Mouse (Mus musculus): ENCODE measurements around the gene Ccdc180.

Ccdc180 gene

DNA sequence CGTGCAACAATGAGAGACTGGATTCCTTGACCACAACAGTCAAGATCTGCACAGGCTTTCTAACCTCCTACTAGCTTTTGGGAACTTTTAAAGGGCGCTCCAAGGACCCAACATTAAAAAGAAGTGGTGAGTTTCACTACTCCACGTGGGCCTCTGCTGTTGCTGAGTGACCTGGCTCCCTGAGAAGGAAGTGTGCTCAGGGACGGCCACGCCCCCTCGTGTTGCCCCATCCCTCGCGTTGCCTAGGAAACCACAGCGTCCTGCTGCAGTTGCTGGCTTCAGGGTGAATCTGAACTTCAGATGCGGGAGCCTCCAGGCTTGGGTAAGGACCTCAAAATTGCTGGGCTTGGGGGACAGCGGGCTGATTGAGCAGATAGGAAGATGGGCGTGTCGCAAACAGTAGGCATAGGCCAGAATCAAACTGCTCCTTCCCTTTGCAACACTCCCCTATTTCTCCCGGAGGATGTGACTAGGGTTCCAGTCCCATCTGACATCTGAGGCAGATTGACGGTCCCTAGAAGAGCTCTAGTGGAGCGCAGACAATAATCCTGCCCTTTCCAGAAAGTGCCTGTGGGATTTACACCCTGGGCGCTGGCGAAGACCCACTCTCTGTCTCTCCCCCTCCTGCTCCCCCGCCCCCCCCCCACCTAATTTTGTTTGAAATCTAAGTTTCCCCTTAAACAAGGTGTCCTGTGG, at the start of gene Ccdc180:
Gene Ccdc180, plus strand, starts transcription at position 238 of the 696 bp plus-strand sequence.
- peak; percentile 40 to 60 for DNase-seq (ENCODE audit: low spot score in 2 of 2)

DNA sequence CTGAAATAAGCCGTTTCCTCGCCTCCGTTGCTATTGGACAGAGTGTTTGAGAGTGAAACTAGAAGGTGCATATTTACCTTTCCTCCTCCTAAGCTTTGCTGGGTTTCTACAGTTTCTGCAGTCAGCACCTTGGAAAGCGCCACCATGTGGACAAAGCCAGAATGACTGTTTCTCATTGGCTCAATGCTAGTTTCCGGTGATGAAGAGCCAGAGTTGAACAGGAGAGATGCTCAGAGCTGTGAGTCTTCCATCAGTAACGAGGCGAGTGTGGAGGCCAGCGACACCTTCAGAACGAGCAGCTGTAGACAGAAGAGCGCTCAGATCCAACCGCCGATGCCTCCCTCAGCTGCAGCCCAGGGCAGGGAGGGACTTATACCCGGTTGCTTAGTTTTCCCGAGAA, 45.7 kb upstream of the Ccdc180 start:
- peak in 1 of 2 experiments; percentile 26 for DNase-seq (ENCODE audit: low spot score in 2 of 2)

DNA sequence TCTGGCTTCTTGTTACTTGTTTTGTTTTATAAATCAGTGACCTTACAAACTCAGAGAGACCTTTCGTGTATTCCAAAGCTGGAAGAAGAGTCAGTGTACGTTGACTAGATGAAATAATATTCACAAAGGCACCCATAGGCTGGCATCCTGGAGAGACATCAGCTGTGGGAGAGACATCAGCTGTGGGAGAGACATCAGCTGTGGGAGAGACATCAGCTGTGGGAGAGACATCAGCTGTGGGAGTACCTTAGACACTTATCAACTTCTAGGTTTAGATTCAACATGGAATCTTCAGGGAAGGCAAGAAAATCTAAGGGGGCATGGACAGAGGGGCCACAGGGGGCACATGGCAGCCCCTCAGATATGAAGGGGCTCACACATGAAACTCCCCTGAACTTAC, 43.8 kb upstream of the Ccdc180 start:
- DNase-seq (ENCODE audit: low spot score in 2 of 2) = no peak

DNA sequence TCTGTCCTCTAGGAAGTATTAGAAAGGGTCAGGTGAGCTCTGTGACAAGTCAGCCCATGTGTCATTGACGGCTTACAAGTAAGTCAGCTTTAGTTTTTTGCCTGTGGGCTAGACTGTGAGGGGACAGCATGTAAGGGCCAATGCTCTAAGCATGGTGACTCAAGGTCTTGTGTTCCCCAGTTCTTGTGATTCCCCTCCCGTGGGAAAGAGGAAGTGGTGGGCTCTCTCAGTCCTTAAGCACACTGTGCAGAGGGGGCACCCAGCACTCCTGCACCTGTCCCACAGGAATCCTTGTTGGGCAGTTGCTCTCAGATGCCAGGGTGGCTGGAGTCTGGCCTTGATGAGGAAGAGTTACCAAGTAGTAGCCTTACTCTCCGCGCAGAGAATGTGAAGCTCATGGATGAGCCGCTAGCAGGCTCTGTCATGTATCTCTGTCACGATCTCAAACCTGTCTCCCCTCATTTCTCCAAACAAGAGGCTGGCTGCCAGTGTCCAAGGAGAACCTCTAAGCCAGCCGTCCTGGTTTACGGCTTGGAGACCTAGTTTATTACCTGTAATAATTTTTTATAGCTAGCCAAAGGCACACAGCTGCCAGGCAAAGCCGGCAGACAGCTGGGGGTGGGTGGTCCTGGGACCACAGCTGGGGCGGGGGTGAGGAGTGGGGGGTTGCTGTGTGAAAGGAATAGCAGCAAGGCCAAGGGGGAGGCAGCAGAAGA, 41.8 kb upstream of the Ccdc180 start, which contains the start of gene Stra6l:
Gene Stra6l, plus strand, starts transcription at position 556 of the 716 bp plus-strand sequence.
- DNase-seq (ENCODE audit: low spot score in 2 of 2) = no peak

DNA sequence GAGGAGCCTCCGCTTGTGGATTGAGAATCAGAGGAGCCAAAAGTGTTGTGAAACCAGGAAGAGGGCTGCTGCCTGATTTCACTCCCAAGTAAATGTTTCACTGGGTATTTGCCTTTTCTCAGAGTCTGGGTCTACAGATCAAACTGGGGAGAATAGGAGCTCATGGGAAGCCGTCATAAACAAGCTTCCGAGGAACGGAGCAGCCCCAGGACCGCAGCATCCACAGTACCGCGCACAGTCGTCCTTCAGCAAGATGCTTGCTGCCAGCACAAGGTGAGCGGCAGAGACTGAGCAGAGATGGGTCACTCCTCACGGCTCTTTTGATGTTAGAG, 41.3 kb upstream of the Ccdc180 start:
- DNase-seq (ENCODE audit: low spot score in 2 of 2) = no peak

DNA sequence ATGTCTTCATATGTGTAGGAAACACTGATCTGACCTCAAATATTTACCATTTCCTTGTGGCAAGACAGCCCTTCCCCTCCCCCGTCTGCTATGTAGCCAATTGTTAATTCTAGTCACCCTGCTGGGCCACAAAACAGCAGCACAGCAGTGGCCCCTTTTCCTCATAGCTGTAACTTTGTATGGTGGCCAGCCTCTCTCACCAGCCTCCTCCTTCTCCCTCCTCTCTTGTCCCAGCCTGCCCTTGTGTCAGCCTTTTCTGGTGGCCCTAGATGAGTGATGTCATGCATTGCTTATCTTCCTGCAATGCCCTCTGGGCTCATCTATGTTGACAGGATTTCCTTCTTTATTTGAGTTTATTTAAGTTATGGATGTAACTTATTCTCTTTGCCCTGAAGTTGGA, 40.7 kb upstream of the Ccdc180 start:
- DNase-seq (ENCODE audit: low spot score in 2 of 2) = no peak

DNA sequence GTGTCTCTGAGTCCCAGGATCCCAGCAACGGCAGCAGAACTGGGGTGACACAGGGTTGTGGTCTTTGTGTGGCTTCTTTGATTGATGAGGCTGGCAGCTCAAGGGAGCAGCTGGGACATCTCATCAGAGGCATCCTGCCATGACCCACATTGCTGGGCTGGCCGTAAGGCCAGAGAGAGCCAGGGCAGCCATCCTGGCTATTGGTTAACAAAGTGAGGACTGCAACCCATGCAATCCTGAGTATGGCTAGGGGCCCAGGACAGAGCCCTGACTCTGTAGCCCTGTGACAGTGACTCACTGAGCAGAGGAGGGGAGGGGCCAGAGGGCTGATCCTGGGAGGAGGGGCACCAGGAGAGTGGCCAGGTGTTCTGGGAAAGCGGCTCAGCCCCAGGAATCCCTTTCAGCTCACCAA, 38.5 kb upstream of the Ccdc180 start:
- DNase-seq (ENCODE audit: low spot score in 2 of 2) = no peak

DNA sequence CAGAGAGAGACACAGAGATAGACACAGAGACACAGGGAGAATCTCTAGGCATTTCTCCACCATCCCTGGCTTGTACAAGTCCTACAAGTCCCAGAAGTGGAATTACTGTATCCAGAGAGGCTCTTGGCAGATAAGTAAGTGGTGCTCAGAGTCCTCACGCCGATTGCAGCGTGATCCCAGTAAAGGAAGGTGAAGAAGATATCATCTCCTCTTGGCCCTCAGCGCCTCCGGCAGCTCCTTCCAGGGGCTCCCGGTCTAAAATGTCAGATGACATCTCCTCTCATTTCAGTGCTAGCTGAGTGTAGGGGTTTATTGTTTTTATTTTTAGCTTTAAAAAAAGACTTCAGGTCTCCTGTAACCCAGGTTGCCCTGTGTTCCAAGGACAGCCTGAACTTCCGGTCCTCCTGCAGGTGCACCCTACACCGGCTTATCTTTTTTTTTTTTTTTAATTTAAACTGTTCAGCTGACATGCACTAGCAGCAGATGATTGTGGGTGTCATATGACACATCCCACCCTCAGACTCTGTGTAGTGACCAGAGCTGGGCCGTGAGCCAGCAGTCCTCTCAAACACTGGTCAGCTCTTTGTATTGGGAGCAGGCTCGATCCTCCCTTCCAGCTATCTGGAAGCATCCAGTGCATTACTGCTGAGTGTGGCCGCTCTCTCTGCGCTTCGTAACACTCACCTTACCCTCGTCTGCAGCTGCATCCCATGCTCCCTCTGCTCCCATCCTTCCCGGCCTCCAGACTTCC, 36.4 kb upstream of the Ccdc180 start:
- no peak for DNase-seq (ENCODE audit: low spot score in 2 of 2)

DNA sequence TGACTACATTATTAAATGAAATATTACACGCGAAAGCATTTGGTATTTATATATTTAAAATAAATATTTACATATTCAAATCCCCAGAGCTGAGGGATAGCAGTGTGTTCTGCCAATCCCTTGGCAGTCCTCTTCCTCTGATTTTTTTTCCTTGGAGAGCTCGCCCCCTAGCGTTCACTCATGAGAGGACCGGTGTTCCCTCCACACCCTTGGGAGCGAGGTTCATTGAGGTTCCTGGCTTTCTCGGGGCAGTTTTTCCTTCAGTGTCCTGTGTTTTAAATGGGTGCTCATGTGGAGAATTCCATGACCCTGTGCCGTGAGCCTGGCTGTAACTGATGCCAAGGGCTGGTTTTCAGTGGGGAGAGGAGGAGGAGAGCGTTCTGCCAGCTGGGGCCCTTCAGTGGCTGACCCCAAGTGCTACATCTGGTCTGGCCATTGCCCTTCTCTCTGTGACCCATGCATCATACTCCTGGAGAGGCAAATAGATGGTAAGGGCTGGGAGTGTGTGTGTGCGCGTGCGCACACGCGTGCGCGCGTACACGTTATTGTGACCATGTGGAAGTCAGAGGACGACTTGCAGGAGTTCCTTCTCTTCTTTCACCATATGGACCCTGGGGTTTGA, 34.2 kb upstream of the Ccdc180 start:
- DNase-seq (ENCODE audit: low spot score in 2 of 2) = peak in 1 of 2 experiments; percentile 46

DNA sequence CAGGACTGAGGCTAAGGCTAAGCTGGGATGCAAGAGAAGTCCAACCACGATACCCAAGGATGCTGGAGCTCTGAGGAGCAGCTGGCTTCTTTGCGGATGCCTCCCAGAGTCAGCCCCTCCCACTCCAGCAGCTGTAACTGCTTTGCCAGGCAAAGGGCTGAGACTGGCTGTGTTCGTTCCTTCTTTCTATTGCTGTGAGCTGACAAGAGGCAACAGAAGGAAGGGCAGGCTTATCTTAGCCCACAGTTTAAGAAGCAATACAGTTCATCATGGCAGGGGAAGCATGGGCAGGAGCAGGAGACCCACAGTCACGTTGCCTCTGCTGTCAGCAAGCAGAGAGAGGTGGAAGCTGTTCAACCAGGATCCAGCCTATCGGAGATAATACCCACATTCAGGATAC, 28.9 kb upstream of the Ccdc180 start:
- DNase-seq (ENCODE audit: low spot score in 2 of 2) = no peak

DNA sequence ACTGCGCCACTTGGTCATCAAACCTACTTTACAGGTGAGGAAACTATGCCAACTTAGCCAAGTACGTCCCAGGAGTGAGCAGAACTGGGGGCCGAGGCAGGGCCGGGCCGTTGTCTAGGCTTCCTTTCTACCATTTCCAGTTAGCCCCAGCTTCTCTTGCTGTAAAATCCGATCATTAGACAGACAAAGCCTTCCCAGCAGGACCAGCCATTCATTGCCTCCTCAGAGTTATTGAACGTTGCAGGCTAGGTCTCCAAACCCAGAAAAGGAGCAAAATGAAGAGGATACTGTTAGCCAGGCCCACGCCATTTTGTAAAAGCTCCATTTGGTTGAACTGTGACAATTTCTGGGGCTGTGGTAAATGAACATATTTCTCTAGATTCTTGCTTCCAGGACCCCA, 22.7 kb upstream of the Ccdc180 start:
- no peak for DNase-seq (ENCODE audit: low spot score in 2 of 2)

DNA sequence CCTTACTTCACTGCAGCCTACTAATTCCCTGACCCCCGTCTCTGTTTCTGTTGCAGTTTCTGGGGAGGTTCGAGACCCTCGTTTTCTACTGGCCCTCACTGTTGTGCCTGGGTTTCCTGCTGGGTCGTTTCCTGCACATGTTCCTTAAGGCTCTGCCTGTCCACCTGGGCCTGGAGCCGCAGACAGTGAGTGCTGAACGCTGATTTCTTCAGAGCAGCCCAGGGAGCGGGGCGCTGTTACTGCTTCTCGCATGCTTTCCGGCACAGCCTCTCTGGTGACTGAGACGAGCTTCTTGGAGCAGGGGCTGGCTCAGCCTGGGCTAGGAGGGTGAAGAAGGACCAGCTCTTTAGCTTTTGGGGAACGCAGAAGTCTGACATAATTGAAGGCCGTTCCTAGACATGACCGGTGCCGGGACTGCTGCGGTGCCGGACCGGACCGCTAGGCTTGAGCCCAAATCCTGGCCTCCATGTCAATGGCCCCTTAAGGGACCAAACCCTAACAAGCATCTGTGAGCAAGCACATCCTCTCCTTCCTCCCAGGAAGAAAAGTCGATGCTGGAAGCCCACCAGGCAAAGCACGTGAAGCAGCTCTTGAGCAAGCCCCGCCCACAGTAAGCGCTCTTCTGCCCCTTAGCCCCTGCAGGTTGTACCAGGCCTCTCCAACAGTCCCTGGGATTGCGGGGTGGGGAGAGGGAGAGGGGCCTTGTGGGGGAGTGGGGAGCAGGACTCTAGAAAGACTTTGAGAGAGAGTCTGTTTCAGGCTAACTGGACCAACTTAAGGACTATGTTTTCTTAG, 20.9 kb upstream of the Ccdc180 start:
- no peak for DNase-seq (ENCODE audit: low spot score in 2 of 2)

DNA sequence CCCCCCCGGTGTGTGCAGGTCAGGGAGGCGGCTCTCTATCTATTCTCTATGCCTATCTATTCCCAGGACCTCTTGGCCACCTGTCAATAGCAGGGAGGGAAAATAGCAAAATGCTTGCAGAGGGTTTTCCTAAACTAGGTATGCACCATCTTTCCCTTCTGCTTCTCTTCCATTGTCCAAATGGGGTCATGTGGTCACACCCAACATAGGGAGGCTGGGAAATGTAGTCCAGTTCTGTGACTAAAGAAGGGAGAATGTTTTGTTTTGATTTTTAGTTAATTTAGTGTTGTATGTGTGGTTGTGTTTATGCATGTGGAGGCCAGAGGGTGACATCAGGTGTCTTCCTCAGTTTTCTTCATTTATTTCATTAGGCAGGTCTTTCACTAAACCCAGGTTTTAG, 18.0 kb upstream of the Ccdc180 start:
- no peak for DNase-seq (ENCODE audit: low spot score in 2 of 2)

DNA sequence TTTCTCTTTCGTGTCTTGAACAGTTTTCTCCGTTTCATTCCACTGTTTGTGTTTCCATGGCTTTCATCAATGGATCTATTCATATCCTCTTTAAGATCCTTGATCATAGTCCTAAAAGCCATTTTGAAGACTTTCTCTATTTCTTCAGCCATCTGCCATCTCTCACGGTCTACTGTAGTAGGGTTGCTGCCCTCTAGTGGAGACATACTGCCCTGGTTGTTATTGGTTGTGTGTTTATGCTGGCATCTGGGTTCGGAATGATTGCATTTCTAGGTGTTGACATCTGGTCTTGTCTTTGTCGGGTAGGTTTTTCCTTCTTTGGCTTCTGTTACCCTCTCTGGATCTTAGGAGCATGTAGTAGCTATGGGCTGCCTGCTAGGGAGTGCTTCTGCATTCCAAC, 11.2 kb upstream of the Ccdc180 start:
- DNase-seq (ENCODE audit: low spot score in 2 of 2) = peak in 1 of 2 experiments; percentile 14

DNA sequence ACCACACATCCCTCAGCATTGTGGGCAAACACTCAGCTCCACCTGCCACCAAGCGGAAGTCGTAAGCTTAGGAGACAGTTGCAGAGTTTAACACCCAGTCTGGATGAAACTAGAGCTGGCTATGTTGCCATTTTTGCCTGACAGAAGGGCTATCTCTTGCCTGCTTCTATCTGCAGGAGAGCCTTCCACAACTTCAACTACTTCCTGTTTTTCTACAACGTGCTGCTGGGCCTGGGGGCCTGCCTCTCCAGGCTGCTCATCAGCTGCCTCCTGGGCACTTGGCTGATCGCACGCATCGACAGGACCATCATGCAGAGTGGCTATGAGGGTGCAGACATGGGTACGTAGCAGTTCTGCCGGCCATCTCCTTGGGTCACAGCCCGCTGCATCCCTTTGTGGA, 7.6 kb upstream of the Ccdc180 start:
- DNase-seq (ENCODE audit: low spot score in 2 of 2) = peak in 1 of 2 experiments; percentile 5

DNA sequence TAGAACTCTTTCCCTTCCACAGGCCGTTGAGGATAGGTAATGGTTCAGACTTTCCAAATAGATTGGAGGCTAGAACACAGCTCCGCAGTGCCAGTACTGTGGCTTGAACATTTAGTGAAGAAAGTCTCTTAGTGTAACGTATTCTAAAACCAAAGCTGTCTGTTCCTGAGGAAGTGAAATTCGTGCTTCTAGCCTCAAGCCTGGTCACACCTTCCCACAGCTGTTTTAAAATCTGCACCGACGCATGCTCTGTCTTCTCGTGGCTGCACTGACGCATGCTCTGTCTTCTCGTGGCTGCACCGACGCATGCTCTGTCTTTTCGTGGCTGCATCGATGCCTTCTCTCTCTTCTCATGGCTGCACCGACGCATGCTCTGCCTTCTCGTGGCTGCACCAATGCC, 6.9 kb upstream of the Ccdc180 start:
- DNase-seq (ENCODE audit: low spot score in 2 of 2) = no peak

DNA sequence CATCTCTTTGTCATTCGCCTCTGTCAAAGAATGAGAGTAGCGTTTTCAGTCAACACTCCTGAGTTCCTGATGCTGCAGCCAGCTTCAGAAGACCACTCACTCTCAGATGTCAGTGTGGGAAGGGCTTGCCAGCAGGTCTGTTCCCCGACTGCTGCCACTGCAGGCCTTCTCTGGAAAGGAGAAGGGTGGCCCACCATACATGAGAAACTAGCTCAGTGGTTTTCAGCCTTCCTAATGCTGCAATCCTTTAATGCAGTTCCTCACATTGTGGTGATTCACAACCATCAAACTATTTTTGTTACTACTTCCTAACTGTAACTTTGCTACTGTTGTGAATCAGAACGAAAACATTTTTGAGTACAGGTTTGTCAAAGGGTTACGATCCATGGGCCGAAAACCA, 616 bp upstream of the Ccdc180 start:
- DNase-seq (ENCODE audit: low spot score in 2 of 2) = no peak

DNA sequence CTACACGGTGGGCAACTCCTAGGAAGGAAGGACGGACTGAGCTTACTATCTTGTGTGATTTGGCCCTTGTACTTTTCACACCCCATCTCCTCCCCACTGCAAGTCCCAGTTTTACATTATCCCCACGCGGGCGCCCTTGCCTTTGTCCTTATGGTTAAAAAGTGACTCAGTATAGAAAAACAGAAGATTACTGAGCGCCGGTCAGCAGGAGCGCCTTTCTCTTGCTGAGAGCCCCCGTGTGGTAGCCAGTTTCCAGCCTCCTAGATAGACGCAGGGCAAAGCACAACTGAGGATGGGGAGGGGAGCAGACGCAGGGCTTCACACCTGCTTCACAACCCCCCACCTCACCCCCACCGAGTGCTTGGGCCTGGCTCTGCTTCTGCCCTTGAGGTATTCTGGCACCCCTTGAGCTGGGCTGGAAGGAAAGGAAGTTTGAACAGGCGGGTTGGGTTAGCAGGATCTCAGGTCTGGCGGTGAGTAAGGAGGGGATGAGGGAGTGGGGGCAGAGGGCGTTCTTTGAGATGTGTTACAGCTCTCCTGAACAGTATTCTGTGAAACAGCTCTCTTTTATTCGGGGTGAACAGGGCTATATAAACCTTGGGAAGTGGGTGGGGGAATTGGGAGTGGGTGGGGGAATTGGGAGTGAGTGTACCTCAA, 6.5 kb downstream of the Ccdc180 start:
- DNase-seq (ENCODE audit: low spot score in 2 of 2) = no peak

DNA sequence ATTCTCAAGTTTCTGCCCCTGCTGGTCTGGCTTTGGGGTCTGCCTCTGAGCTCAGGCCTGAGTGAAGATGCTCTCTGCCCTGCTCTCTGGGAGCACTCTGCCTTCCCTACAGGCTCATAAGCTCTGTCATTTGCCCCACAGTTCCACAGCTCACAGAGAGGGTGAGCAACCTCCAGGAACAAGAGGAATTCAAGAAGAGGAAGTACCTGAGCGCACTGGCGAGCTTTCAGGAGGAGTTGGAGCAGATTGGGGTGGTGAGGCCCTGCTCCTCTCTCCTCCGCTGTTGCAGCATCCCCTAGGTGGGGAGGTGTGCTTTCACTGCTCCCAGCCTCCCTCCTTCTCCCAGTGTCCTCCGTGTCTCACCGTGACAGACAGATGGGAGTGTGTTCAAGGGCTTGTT, 8.3 kb downstream of the Ccdc180 start:
- no peak for DNase-seq (ENCODE audit: low spot score in 2 of 2)

DNA sequence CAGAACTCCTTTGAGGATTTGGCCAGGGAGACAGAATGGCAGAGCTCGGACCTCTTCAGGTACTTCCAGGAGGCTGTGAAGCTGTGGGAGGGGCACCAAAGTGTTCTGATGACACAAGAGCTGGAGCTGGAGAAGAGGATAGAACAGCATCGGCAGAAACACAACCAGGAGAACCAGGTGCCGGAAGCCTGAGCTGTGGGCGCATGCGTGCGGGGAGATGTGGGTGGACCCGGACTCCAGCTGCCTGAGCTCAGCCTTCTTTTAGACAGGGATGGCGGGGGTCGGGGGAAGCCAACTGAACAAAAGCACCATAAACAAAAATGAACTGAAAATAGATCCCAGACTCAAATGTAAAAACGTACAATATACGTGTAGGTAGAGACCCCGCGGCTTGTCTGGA, 19.2 kb downstream of the Ccdc180 start:
- no peak for DNase-seq (ENCODE audit: low spot score in 2 of 2)

DNA sequence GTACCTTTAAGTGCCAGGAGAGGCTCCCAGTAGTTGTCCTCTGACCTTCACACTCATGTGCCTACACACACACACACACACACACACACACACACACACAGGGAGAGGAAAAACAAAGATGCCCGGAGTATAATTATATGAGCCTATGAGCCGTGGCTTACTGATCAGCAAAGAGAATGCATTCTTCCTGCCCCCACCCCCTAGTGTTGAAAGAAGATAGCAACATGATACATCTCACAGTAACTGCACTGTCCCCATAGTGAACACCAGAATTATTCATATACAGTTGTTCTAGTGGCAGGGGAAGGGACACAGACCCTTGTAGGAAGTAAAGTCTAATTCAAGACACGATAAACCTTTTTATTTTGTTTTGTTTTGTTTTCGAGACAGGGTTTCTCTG, 19.8 kb downstream of the Ccdc180 start:
- no peak for DNase-seq (ENCODE audit: low spot score in 2 of 2)

All from spleen, postnatal 14 days (tissue).